Mouse (Mus musculus): Measurements from ENCODE around the gene Btn2a2. TPM values are rescaled to one million over a fixed set of nuclear protein-coding genes. Genes with fewer than 3 reads are reported as not detected.

Gene Btn2a2
- polyA plus RNA-seq, 1 experiment from 2014 or later: 0.15 TPM

DNA sequence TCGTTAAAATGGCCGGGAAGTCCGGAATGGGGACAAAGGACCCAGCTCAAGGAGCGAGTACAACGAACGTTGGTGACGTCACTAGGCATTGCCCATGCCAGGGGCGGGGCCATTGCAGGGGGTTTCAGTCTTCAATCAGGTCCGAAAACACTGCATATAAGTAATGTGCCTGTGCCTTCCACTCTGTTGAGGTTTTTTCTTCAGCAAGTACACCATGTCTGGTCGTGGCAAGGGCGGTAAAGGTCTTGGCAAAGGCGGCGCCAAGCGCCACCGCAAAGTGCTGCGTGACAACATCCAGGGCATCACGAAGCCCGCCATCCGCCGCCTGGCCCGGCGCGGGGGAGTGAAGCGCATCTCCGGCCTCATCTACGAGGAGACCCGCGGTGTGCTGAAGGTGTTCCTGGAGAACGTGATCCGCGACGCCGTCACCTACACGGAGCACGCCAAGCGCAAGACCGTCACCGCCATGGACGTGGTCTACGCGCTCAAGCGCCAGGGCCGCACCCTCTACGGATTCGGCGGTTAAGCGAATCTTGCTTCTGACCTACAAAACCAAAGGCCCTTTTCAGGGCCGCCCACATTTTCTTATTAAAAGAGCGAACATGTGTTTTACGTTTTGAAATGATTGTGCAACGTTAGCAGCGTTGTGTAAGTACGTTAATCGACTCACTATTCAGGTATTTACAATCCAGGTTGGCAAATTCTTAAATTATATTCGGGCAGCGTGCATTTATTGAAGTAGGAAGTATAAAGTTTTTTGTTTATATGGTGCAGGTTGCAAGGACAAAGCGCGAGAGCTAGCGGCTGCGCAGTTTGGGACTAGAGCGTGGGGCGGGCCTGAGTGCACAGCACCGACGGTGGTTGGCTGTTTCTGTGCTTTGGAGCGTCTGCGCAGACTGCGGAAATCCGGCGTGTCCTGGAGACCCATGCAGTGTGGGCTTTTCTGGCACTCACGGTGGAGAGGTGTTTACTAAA lies 42.5 kb upstream of the Btn2a2 start, which contains the start of gene Hist1h4h:
TSS of gene Hist1h4h (plus strand) at position 150 of the 975 bp plus-strand sequence.
- Histone ChIP-seq H3K4me2 (peak within 1 kb of the TSS; percentile 70), H3K4me1 (peaks cover 13% of the 10 kb centered on the region), H3K27me3 (replicated peaks) (no peaks in the 10 kb centered on the region), H3K36me3 (no peaks in the 10 kb centered on the region), H3K9me3 (no peaks in the 10 kb centered on the region), H3K27ac (peak within 1 kb of the TSS; percentile 98), H3K9ac (peak within 1 kb of the TSS; percentile 43; the same call in 1 of the 2 replicates), H3K4me3 (replicated peaks) (peak within 1 kb of the TSS; percentile 50)
- WGBS: under 1% methylated on average over 60 of the region's 70 CpGs
- ATAC-seq (ENCODE audit: insufficient read depth, low FRiP score, low read depth): peak; percentile 77

DNA sequence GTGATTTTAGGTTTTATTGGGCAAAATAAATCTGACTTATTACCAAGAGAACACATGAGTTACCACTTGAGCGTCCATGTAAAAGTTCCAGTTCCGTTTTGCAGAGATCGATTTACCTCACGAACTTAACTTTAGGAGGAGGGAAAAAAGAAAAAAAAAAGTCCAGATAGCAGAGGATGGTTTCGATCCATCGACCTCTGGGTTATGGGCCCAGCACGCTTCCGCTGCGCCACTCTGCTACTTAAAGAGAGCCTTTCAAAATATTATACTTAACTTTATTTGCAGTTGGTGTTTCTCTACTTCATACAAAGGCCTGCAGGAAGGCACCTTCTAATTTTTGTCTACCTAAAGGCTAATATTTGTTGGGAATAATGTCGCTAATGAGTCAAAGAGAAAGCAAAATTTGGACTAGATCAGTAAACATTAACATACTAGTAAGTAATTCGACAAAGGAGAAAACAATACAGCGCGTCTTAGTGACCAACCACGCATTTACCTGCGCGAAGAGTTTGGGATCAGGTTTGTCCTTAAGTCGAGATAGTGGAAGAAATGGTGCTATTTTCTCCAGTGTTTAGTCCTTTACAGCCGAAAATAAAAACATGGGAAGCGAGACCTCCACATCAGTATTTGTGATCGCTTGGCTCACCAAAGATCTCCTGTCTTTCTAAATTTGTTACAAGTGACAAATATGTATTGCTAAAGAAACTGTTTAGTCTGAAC lies 41.7 kb upstream of the Btn2a2 start:
- Histone ChIP-seq H3K9ac (peak overlapping the region; percentile 43; the same call in 1 of the 2 replicates), H3K4me2 (peak overlapping the region; percentile 70), H3K27me3 (replicated peaks) (no peaks in the 10 kb centered on the region), H3K36me3 (no peaks in the 10 kb centered on the region), H3K9me3 (no peaks in the 10 kb centered on the region), H3K27ac (peak overlapping the region; percentile 98), H3K4me3 (replicated peaks) (peak overlapping the region; percentile 50), H3K4me1 (peaks cover 13% of the 10 kb centered on the region)
- WGBS: 0% methylated on average over 20 of the region's 20 CpGs
- no peak for ATAC-seq (ENCODE audit: insufficient read depth, low FRiP score, low read depth)

DNA sequence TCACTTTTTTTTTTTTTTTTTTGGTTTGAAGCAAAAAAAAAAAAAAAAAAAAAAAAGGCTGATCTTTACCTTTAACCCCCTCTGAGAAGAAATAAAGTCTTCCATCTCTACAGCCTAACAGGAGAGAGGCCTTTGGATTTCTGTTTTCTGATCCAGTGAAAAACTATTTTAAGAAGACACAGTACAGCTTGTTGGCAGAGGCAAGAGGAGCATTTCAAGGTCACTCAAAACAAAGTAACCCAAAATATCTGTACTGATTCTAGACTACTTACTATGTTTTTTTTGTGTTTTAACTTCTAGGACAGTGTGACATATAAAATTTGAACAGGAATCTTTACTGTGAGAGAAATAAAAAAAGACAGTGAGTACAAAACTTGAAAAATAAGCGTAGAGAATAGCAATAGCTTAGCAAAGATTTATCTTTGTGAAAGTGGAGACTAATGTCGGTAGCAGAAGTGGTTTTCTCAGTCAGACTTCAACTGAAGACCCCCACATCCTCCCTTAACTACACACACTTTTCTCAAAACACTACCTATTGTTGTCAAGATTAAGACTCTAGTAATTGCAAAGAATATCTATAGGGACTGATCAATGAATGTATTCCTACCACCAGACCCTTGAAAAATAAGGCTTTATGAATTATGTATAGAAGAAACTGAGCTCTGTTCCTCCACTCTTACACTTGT lies 41.0 kb upstream of the Btn2a2 start:
- peaks cover 13% of the 10 kb centered on the region for H3K4me1 ChIP-seq
- no peaks in the 10 kb centered on the region for H3K36me3 ChIP-seq
- H3K4me2 ChIP-seq: peak overlapping the region; percentile 70
- no peak for ATAC-seq (ENCODE audit: insufficient read depth, low FRiP score, low read depth)
- H3K4me3 ChIP-seq (replicated peaks): peak overlapping the region; percentile 50
- H3K9ac ChIP-seq: 0 out of 2 replicates have a peak overlapping the region, but pooled peaks have one; percentile 6
- H3K27ac ChIP-seq: peak overlapping the region; percentile 98
- WGBS: 17% methylated on average over 2 of the region's 2 CpGs
- no peaks in the 10 kb centered on the region for H3K9me3 ChIP-seq
- no peaks in the 10 kb centered on the region for H3K27me3 ChIP-seq (replicated peaks)

DNA sequence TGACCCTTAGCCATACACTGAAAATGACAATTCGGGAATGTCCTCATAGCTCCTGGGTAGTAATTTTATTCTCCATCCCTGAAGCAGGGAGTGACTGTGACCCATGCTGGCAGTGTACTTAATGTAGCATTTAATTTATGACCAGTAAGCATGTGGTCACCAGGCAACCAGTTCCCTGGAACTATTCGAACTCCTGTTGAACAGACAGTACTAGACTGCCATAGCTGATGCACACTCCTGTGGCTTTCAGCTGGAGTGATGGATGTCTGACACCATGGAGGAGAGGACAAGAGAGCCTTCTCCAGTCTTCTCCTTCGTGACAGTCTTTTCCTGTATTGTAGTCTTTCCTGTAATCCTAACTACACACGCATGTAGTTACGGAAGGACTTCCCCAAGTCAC lies 40.3 kb upstream of the Btn2a2 start:
- Histone ChIP-seq H3K4me3 (replicated peaks) (no peak overlapping the region), H3K4me1 (peaks cover 13% of the 10 kb centered on the region), H3K36me3 (no peaks in the 10 kb centered on the region), H3K27ac (no peak overlapping the region), H3K4me2 (no peak overlapping the region), H3K9ac (no peak overlapping the region), H3K9me3 (no peaks in the 10 kb centered on the region), H3K27me3 (replicated peaks) (no peaks in the 10 kb centered on the region)
- 72% methylated on average over 5 of the region's 5 CpGs for WGBS
- no peak for ATAC-seq (ENCODE audit: insufficient read depth, low FRiP score, low read depth)

DNA sequence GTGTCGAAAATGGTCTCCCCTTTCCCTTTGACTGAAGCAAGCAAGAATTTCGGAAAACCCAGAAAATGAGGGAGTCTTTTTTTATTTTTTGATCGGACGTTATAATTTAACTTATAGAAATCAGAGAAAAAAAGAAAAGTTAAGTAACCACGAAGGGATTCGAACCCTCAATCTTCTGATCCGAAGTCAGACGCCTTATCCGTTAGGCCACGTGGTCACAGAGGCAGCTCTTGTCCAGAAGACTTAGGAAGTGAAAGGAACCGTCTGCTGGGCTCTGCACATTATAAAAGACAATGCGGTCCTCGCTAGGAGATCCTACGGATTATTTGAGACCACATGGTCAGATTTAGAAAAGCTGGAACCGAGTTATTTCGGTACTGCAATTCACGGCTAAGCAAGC lies 37.7 kb upstream of the Btn2a2 start:
- peak; percentile 23; the same call in 1 of the 2 replicates for ATAC-seq (ENCODE audit: insufficient read depth, low FRiP score, low read depth)
- peak overlapping the region; percentile 54; the same call in 1 of the 2 replicates for H3K27ac ChIP-seq
- H3K36me3 ChIP-seq: no peaks in the 10 kb centered on the region
- no peaks in the 10 kb centered on the region for H3K27me3 ChIP-seq (replicated peaks)
- H3K4me3 ChIP-seq (replicated peaks): peak overlapping the region; percentile 48
- peak overlapping the region; percentile 61 for H3K4me2 ChIP-seq
- under 1% methylated on average over 17 of the region's 17 CpGs for WGBS
- peaks cover 4% of the 10 kb centered on the region for H3K4me1 ChIP-seq
- no peaks in the 10 kb centered on the region for H3K9me3 ChIP-seq
- no peak overlapping the region for H3K9ac ChIP-seq

DNA sequence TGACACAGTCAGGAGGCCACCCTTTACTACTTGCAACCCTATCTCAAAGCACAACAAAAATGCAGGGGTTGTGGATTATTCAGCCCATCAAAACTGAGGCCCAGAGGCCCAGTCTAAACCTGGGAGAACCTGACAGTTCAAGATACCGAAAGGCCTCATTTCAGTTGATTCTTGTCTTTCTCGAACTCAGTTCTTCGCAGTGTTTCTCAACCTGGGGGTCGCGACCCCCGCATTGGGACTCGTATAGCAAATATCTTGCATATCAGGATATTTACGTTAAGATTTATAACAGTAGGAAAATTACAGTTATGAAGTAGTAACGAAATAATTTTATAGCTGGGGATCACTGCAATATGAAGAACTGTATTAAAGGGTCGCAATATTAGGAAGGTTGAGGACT lies 37.2 kb upstream of the Btn2a2 start:
- peaks cover 4% of the 10 kb centered on the region for H3K4me1 ChIP-seq
- H3K27me3 ChIP-seq (replicated peaks): no peaks in the 10 kb centered on the region
- no peak overlapping the region for H3K27ac ChIP-seq
- no peaks in the 10 kb centered on the region for H3K36me3 ChIP-seq
- H3K9me3 ChIP-seq: no peaks in the 10 kb centered on the region
- ATAC-seq (ENCODE audit: insufficient read depth, low FRiP score, low read depth): no peak
- H3K4me3 ChIP-seq (replicated peaks): peak overlapping the region; percentile 48
- H3K4me2 ChIP-seq: peak overlapping the region; percentile 61
- H3K9ac ChIP-seq: no peak overlapping the region
- 4% methylated on average over 10 of the region's 10 CpGs for WGBS

DNA sequence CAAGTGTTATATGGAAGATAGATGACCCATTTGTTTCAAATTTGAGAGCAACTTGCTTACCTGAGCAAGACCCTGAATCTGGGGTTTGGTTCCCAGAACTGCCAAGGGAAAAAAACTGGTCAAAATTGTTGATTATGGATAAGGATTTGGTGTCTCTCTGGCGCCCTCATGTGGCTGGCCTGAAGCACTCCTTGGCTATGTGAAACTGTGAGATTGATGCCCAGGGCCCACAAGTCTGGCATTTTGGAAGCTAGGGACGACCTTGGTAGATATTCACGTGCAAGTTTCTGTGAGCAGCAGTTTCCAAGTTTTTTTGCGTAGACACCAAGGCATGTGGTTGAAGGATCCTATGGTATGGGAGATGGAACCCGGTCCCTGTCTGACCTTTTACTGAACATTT lies 36.0 kb upstream of the Btn2a2 start:
- Histone ChIP-seq H3K4me2 (no peak overlapping the region), H3K36me3 (no peaks in the 10 kb centered on the region), H3K27ac (no peak overlapping the region), H3K27me3 (replicated peaks) (no peaks in the 10 kb centered on the region), H3K4me1 (peaks cover 4% of the 10 kb centered on the region), H3K9ac (no peak overlapping the region), H3K9me3 (no peaks in the 10 kb centered on the region), H3K4me3 (replicated peaks) (no peak overlapping the region)
- WGBS: 11% methylated on average over 5 of the region's 5 CpGs
- no peak; the same call in 1 of the 2 replicates for ATAC-seq (ENCODE audit: insufficient read depth, low FRiP score, low read depth)

DNA sequence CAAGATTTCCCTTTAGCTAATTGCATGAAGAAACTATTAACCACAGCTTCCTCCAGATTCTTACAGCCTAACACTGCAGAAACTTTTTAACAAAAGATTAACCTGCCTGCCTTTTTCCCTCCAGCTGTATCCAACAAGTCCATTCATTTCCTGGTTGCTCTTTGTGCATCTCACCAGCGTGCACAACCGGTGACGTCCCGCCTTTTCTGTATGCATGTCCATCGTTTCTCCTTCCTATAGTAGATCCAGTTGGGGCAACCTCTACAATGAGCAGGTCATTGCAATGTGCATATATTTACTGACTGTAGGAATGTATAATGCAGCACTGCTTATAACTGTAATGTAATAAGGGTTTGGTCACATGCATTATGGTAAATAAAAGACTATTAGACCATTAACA lies 35.3 kb upstream of the Btn2a2 start:
- H3K4me3 ChIP-seq (replicated peaks): no peak overlapping the region
- H3K4me2 ChIP-seq: no peak overlapping the region
- 43% methylated on average over 5 of the region's 5 CpGs for WGBS
- no peak for ATAC-seq (ENCODE audit: insufficient read depth, low FRiP score, low read depth)
- H3K27ac ChIP-seq: no peak overlapping the region
- no peaks in the 10 kb centered on the region for H3K9me3 ChIP-seq
- no peaks in the 10 kb centered on the region for H3K27me3 ChIP-seq (replicated peaks)
- peaks cover 2% of the 10 kb centered on the region for H3K4me1 ChIP-seq
- H3K36me3 ChIP-seq: no peaks in the 10 kb centered on the region
- H3K9ac ChIP-seq: no peak overlapping the region

DNA sequence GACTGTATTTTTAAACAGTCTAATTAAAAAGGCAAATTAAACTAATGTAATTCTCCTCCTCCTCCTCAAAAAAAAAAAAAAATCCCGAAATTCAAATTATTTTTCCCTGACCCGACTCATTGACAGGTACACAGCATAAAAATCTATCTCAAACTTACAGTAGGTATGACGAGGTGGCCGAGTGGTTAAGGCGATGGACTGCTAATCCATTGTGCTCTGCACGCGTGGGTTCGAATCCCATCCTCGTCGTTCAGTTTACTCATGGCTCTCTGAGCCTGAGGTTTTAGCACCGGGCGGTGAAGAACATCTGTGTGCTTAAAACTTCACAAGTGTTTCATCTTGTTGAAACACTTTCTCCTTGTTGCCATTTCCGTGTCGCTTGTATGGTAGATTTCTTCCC lies 33.0 kb upstream of the Btn2a2 start:
- H3K4me2 ChIP-seq: peak overlapping the region; percentile 32
- ATAC-seq (ENCODE audit: insufficient read depth, low FRiP score, low read depth): 0 out of 2 replicates have a peak, but pooled peaks have one; percentile 45
- H3K9ac ChIP-seq: no peak overlapping the region
- no peak overlapping the region for H3K27ac ChIP-seq
- no peaks in the 10 kb centered on the region; the same call in 1 of the 2 replicates for H3K4me1 ChIP-seq
- H3K4me3 ChIP-seq (replicated peaks): no peak overlapping the region; the same call in 1 of the 2 replicates
- under 1% methylated on average over 14 of the region's 14 CpGs for WGBS
- no peaks in the 10 kb centered on the region for H3K9me3 ChIP-seq
- H3K36me3 ChIP-seq: no peaks in the 10 kb centered on the region
- no peaks in the 10 kb centered on the region for H3K27me3 ChIP-seq (replicated peaks)

DNA sequence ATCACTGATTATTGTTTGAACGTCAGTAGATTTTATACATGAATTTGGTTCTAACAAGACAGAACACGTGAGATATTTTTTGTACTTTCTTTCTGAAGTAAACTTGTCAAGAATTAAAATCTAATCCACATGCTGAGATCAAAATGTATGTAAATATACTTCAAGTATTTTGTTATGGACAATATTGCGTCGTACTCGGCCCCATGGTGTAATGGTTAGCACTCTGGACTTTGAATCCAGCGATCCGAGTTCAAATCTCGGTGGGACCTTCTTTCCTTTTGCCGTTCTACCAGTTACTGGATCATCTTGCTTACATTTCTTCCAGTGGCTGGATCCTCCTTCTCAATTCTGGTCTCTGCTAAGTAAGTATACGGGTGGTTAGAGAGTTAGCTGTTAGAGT lies 30.8 kb upstream of the Btn2a2 start:
- Histone ChIP-seq H3K9ac (no peak overlapping the region), H3K27ac (peak overlapping the region; percentile 73; the same call in 1 of the 2 replicates), H3K4me2 (peak overlapping the region; percentile 90), H3K4me1 (0 out of 2 replicates have a peak, but pooled peaks cover 2% of the 10 kb centered on the region), H3K36me3 (no peaks in the 10 kb centered on the region), H3K9me3 (no peaks in the 10 kb centered on the region), H3K27me3 (replicated peaks) (no peaks in the 10 kb centered on the region), H3K4me3 (replicated peaks) (peak overlapping the region; percentile 44)
- under 1% methylated on average over 10 of the region's 10 CpGs for WGBS
- peak; percentile 54; the same call in 1 of the 2 replicates for ATAC-seq (ENCODE audit: insufficient read depth, low FRiP score, low read depth)

DNA sequence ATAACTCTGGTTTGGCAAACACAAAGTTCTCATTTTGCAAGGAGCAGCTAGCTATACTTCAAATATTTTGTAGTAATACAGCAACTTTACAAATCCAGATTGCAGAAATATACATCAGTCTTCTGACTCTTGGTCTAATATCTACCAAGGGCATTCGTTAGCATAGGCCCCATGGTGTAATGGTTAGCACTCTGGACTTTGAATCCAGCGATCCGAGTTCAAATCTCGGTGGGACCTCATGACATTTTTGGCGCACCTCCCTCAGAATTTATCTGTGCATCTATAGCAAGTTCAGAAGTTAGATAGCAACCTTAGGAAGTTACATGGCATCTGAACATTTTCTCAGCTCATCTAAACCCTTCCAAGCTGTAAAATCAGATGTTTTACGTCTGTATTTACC lies 30.2 kb upstream of the Btn2a2 start:
- Histone ChIP-seq H3K9me3 (no peaks in the 10 kb centered on the region), H3K4me3 (replicated peaks) (peak overlapping the region; percentile 44), H3K9ac (no peak overlapping the region), H3K27ac (peak overlapping the region; percentile 73; the same call in 1 of the 2 replicates), H3K4me1 (0 out of 2 replicates have a peak, but pooled peaks cover 2% of the 10 kb centered on the region), H3K36me3 (no peaks in the 10 kb centered on the region), H3K4me2 (peak overlapping the region; percentile 90), H3K27me3 (replicated peaks) (no peaks in the 10 kb centered on the region)
- WGBS: under 1% methylated on average over 6 of the region's 6 CpGs
- ATAC-seq (ENCODE audit: insufficient read depth, low FRiP score, low read depth): peak; percentile 70
